Mouse (Mus musculus) embryonic facial prominence, embryonic 14.5 days (tissue): ENCODE measurements around the gene Tinagl1. TPM values are rescaled to one million over a fixed set of nuclear protein-coding genes. Genes with fewer than 3 reads are reported as not detected.

Source experiments
- ATAC-seq: fragments of 200-750 bp; cut with Nextera tagmentation; 2 replicates; pipeline ENCODE4 v1.8.0; 2017; ENCODE audit warnings: low read depth, moderate number of reproducible peaks, moderate TSS enrichment
- DNase-seq: peaks from one replicate; pipeline ENCODE4 v3.0.0-alpha.2; 2015; ENCODE audit warnings: low spot score
- H3K27ac ChIP-seq: fragments of 300-500 bp; sonication (generic); replicated peaks from 2 replicates; pipeline ENCODE4 v1.5.1; 2014; ENCODE audit warnings: low read depth, mild to moderate bottlenecking, low read length, moderate library complexity
- H3K27me3 ChIP-seq: fragments of 300-500 bp; sonication (generic); replicated peaks from 2 replicates; pipeline ENCODE4 v1.6.1; 2014; ENCODE audit warnings: low read length; ENCODE audit not compliant: control insufficient read depth, insufficient read depth
- H3K36me3 ChIP-seq: fragments of 300-500 bp; sonication (generic); 2 replicates; pipeline ENCODE4 v1.6.1; 2014; ENCODE audit warnings: low read length, mixed read lengths; ENCODE audit not compliant: control insufficient read depth, insufficient read depth
- H3K4me1 ChIP-seq: fragments of 300-500 bp; sonication (generic); 2 replicates; pipeline ENCODE4 v1.6.1; 2014; ENCODE audit warnings: antibody characterized with exemption, low read length; ENCODE audit not compliant: control insufficient read depth, insufficient read depth
- H3K4me2 ChIP-seq: fragments of 300-500 bp; sonication (generic); 2 replicates; pipeline ENCODE4 v1.6.1; 2014; ENCODE audit warnings: low read depth, mild to moderate bottlenecking, low read length, moderate library complexity, mixed read lengths
- H3K4me3 ChIP-seq: fragments of 300-500 bp; sonication (generic); 2 replicates; pipeline ENCODE4 v1.5.1; 2014; ENCODE audit warnings: low read depth, mild to moderate bottlenecking, low read length
- H3K9ac ChIP-seq: fragments of 300-500 bp; sonication (generic); 2 replicates; pipeline ENCODE4 v1.6.1; 2014; ENCODE audit warnings: low read depth, mild to moderate bottlenecking, low read length, moderate library complexity, mixed read lengths
- H3K9me3 ChIP-seq: fragments of 300-500 bp; sonication (generic); 2 replicates; pipeline ENCODE4 v1.6.1; 2016; ENCODE audit warnings: low read length; ENCODE audit not compliant: control insufficient read depth
- WGBS: fragments of 180-500 bp; shearing (Covaris S2); extraction: QIAGEN DNeasy Blood & Tissue Kit; methylation state at CpG from one replicate; pipeline ENCODE4 v1.1.7; 2014; 5-methylcytosine and 5-hydroxymethylcytosine counted together
- polyA plus RNA-seq: library from polyadenylated mRNA; unstranded; fragments of >200 nt; fragmentation: Nextera tagmentation; extraction: Ambion mirVana; gene quantifications from 2 replicates; pipeline ENCODE4 v1.2.1, GENCODE M21; 2014

Gene Tinagl1
- polyA plus RNA-seq, 1 experiment from 2014 or later = 23.9 TPM

DNA sequence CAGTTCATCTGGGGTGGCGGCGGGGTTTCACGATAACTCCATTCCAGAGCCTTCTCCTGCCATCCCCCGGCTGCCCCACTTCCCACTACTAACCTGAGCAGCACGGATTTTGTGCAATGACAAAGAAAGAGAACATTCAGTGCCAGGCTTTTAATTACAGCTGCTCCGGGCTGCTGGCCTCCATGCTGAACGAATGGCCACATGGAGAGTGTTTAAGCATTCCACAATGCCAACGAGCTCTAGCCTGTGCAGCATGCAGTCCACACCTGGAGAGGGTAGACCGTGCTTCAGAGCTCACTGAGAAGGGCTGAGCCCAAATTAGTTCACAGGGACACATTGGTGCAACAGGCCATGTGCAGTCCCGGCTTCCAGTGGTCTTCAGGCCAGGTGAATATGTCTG, 44.8 kb downstream of the Tinagl1 start:
- Histone ChIP-seq H3K27ac (no peak overlapping the region), H3K36me3 (peaks cover 33% of the 10 kb centered on the region), H3K4me3 (no peak overlapping the region), H3K27me3 (no peaks in the 10 kb centered on the region), H3K4me2 (no peak overlapping the region), H3K4me1 (0 out of 2 replicates have a peak, but pooled peaks cover 5% of the 10 kb centered on the region), H3K9ac (no peak overlapping the region), H3K9me3 (no peaks in the 10 kb centered on the region)
- ATAC-seq (no peak), DNase-seq (no peak)
- 72% methylated on average over 10 of the region's 10 CpGs for WGBS

DNA sequence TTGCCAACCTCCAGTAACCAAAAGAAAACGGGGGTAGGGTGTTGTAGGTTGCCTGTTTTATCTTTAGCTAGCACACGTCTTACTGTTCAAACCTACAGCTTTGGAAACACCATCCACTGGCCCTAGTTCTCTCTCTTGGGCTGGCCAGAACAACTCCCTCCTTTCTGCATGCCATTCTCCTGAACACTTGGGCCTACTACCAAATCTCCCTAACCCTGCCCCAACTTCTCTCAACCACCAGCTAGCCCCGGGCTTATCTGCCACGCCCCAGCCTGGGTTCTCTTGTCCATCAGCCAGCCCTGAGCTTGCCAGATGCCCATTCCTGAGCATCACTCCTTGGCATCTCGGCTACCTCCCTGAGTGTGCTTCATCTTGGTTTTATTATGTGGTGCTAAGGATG, 46.0 kb downstream of the Tinagl1 start:
- Histone ChIP-seq H3K4me2 (no peak overlapping the region), H3K4me1 (0 out of 2 replicates have a peak, but pooled peaks cover 5% of the 10 kb centered on the region), H3K9me3 (no peaks in the 10 kb centered on the region), H3K9ac (no peak overlapping the region), H3K4me3 (no peak overlapping the region), H3K27me3 (no peaks in the 10 kb centered on the region), H3K27ac (no peak overlapping the region), H3K36me3 (peaks cover 45% of the 10 kb centered on the region)
- WGBS = 86% methylated on average over 5 of the region's 5 CpGs
- ATAC-seq (no peak), DNase-seq (no peak)

DNA sequence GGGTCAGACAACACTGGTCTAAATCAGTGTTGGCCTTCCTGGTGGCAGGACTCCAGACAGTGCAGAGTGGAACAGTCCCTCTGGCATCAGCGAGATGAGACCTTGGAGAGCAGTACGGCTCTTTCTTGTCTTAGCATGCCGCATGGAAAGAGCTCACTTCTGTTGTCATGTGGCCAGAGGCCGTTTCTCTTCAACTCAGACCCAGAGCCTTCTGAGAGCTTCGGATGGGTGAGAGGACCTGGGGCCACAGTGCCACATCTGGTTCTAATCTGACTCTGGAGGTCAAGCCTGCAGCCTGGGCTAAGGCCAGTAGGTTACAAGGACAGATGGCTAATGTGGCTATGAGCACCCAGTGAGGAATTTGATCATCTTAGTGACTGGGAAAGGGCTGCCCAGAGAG, 49.0 kb downstream of the Tinagl1 start:
- H3K4me2 ChIP-seq = no peak overlapping the region
- 30% methylated on average over 5 of the region's 5 CpGs for WGBS
- H3K27ac ChIP-seq = no peak overlapping the region
- ATAC-seq (no peak), DNase-seq (no peak)
- H3K9me3 ChIP-seq = no peaks in the 10 kb centered on the region
- H3K36me3 ChIP-seq = peaks cover 73% of the 10 kb centered on the region
- no peak overlapping the region for H3K9ac ChIP-seq
- no peaks in the 10 kb centered on the region for H3K27me3 ChIP-seq
- H3K4me1 ChIP-seq = 0 out of 2 replicates have a peak, but pooled peaks cover 9% of the 10 kb centered on the region
- no peak overlapping the region for H3K4me3 ChIP-seq

DNA sequence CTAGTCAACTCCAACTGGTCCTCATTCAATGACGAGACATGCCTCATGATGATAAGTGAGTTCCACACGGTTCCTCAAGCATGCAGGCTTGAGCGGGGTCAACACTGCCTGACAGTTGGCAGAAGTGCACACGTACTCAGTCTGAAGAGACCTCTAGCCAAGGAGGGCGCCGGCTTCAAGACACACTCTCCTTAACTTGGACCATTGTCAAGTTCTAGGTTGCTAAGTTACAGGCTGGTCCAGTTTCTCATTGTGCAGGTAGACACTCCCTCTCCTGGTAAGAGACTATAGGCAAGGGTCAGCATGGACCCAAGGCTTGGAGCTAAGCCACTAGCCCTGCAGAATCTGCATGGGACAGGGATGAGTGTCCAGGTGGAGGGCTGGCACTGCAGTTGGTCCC, 49.8 kb downstream of the Tinagl1 start:
- no peak overlapping the region for H3K27ac ChIP-seq

DNA sequence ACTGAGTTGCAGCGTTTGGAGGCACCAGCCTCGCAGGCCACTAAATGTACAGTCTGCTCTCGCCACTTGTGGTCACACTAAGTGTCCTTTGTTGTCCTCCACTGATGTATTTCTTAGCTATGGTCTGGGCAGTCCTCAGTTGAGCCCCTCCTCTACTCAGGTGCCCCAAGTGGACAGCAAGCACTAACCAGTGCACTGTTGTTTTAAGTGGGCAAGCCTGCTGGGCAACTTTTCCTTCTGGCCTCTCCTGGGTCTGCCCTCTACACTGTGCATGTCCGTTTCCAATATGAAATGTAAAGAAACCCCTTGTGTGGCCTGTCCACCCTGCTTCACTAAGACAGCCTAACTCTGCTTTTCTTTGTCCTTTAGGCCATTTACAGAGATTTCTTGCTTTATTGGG, 50.8 kb downstream of the Tinagl1 start:
- Histone ChIP-seq H3K27ac (no peak overlapping the region), H3K9ac (no peak overlapping the region), H3K9me3 (no peaks in the 10 kb centered on the region), H3K4me1 (0 out of 2 replicates have a peak, but pooled peaks cover 4% of the 10 kb centered on the region), H3K4me3 (no peak overlapping the region), H3K4me2 (no peak overlapping the region), H3K36me3 (peaks cover 73% of the 10 kb centered on the region), H3K27me3 (no peaks in the 10 kb centered on the region)
- no peak for ATAC-seq
- no peak for DNase-seq
- WGBS = 85% methylated on average over 4 of the region's 4 CpGs

More for the DNA sequence above, 49.8 kb downstream of the Tinagl1 start:
- H3K4me2 ChIP-seq = no peak overlapping the region
- no peaks in the 10 kb centered on the region for H3K9me3 ChIP-seq
- ATAC-seq (no peak), DNase-seq (no peak)
- H3K36me3 ChIP-seq = peaks cover 73% of the 10 kb centered on the region
- H3K4me1 ChIP-seq = 0 out of 2 replicates have a peak, but pooled peaks cover 6% of the 10 kb centered on the region
- H3K27me3 ChIP-seq = no peaks in the 10 kb centered on the region
- H3K4me3 ChIP-seq = no peak overlapping the region
- no peak overlapping the region for H3K9ac ChIP-seq
- WGBS = 87% methylated on average over 6 of the region's 6 CpGs

DNA sequence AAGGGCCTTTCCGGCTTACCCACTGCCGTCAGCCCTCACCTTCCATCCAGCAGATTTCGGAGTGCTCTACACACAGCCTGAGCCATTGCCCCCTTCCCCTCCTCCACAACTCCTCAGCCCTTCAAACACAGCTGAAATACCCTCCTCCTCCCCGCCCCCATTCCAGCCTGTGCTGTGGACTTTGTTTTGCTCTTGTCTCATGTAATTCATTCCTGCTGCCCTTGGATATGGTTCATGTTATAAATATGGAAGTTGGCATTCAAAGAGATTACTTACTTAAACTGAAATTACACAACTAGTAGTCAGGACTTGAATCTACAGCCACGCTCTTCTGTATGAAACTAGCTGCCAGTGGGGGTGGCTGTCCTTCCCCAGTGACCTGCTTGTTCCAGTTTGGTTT, 51.9 kb downstream of the Tinagl1 start:
- Histone ChIP-seq H3K4me2 (no peak overlapping the region), H3K4me1 (0 out of 2 replicates have a peak, but pooled peaks cover 4% of the 10 kb centered on the region), H3K9me3 (no peaks in the 10 kb centered on the region), H3K27me3 (no peaks in the 10 kb centered on the region), H3K4me3 (no peak overlapping the region), H3K9ac (no peak overlapping the region), H3K36me3 (peaks cover 69% of the 10 kb centered on the region), H3K27ac (no peak overlapping the region)
- WGBS = 69% methylated on average over 5 of the region's 5 CpGs
- ATAC-seq (no peak), DNase-seq (no peak)

DNA sequence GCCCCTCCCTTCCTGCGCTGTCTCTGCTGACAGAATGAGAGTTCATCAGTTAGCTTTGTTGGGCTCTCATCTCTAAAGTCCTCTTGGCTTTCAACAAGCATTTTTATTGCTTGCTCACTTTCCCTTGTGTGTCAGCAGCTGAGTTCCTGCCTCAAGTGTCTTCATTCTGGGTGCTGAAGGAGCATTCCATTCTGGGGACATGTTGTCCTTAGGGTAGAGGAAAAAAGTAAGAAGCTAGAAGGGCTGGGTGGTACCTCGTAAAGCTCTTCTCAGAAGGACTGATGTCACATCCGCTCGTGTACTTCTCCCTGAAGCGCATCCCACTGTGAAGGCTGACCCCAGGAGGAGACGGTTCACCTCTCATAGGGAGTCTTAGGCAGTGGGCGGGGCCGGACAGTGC, 53.4 kb downstream of the Tinagl1 start:
- H3K4me3 ChIP-seq = no peak overlapping the region
- peaks cover 56% of the 10 kb centered on the region for H3K36me3 ChIP-seq
- H3K4me1 ChIP-seq = 0 out of 2 replicates have a peak, but pooled peaks cover 4% of the 10 kb centered on the region
- ATAC-seq (no peak), DNase-seq (no peak)
- no peaks in the 10 kb centered on the region for H3K9me3 ChIP-seq
- WGBS = 73% methylated on average over 8 of the region's 8 CpGs
- no peak overlapping the region for H3K4me2 ChIP-seq
- no peak overlapping the region for H3K27ac ChIP-seq
- H3K9ac ChIP-seq = no peak overlapping the region
- no peaks in the 10 kb centered on the region for H3K27me3 ChIP-seq

DNA sequence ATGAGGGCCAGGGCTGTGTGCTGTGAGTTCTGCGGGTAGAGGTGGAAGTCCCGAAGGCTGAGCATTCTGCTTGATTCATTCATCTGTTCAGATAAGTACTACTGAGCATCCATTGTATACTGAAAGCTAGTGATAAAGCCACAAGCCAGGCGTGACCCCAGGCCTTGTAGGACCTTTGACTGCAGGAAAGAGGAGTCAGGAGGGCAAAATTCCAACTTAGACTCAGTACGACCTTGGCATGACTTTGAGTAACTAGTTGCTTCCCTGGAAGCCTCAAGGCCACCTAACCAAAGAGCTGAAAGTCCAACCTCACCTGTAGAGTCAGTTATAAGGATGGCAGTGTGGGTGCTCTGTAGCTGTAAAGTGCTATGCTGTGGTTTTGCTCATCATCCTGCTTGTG, 54.2 kb downstream of the Tinagl1 start:
- WGBS = 57% methylated on average over 4 of the region's 4 CpGs
- Histone ChIP-seq H3K36me3 (peaks cover 56% of the 10 kb centered on the region), H3K4me2 (no peak overlapping the region), H3K27ac (no peak overlapping the region), H3K4me3 (no peak overlapping the region), H3K9me3 (no peaks in the 10 kb centered on the region), H3K27me3 (no peaks in the 10 kb centered on the region), H3K4me1 (0 out of 2 replicates have a peak, but pooled peaks cover 4% of the 10 kb centered on the region), H3K9ac (no peak overlapping the region)
- DNase-seq = no peak
- ATAC-seq = no peak
